Mouse (Mus musculus): Measurements from ENCODE around the gene Syt2.

DNA sequence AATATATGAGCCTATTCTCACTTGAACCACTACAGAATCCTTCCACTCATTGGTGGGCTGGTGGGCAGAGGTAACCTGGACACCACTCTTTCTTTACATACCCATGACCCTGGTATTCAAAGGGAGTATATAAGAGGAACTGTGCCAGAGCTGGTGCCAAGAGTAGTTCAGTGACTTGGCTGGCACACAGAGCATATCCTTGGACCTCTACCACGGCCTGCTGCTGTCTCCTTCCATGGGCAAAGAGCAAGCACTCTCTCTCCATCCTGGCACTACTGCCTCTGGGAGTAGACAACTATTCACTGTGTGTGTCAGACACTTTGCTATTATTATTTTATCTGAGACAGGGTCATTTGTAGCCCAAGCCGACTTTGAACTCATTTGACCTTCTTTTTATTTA, 49.8 kb downstream of the Syt2 start:
- TF ChIP-seq CTCF (IDR thresholded peaks at IDR 0.05; ENCODE audit: extremely low read depth, insufficient read depth, insufficient read length, insufficient replicate concordance) (no peak), POLR2A (IDR thresholded peaks at IDR 0.05; ENCODE audit: low read depth, low read length) (no peak)

All from spleen, adult 2 months (tissue).